Mouse (Mus musculus) forebrain, embryonic 10.5 days (tissue): ENCODE data around the gene Usp54. TPM values are rescaled to one million over a fixed set of nuclear protein-coding genes. Genes with fewer than 3 reads are reported as not detected.

Experiments used
- DNase-seq: peaks from one replicate; pipeline ENCODE4 v3.0.0-alpha.2; 2017; ENCODE audit warnings: low spot score; ENCODE audit errors: extremely low spot score
- H3K27ac ChIP-seq: fragments of 300-500 bp; sonication (generic); 2 replicates; pipeline ENCODE4 v1.5.1; 2016; ENCODE audit warnings: mild to moderate bottlenecking
- H3K27me3 ChIP-seq: fragments of 300-500 bp; sonication (generic); 2 replicates; pipeline ENCODE4 v1.6.1; 2016; ENCODE audit warnings: mild to moderate bottlenecking; ENCODE audit not compliant: poor library complexity, severe bottlenecking
- H3K36me3 ChIP-seq: fragments of 300-500 bp; sonication (generic); replicated peaks from 2 replicates; pipeline ENCODE4 v1.6.1; 2016; ENCODE audit warnings: mild to moderate bottlenecking, moderate library complexity
- H3K4me1 ChIP-seq: fragments of 300-500 bp; sonication (generic); 2 replicates; pipeline ENCODE4 v1.6.1; 2016
- H3K4me3 ChIP-seq: fragments of 300-500 bp; sonication (generic); 2 replicates; pipeline ENCODE4 v1.5.1; 2016; ENCODE audit warnings: mild to moderate bottlenecking, moderate library complexity
- H3K9me3 ChIP-seq: fragments of 300-500 bp; sonication (generic); 2 replicates; pipeline ENCODE4 v1.6.1; 2016; ENCODE audit warnings: mild to moderate bottlenecking, moderate library complexity
- WGBS: fragments of 180-500 bp; shearing (Covaris S2); methylation state at CpG from one replicate; pipeline ENCODE4 v1.1.7; 2016; 5-methylcytosine and 5-hydroxymethylcytosine counted together
- microRNA-seq: library from miRNA; unstranded; fragments of <30 nt; microRNA quantifications from one replicate; pipeline ENCODE4, GENCODE M21; 2017
- polyA plus RNA-seq: library from polyadenylated mRNA; unstranded; fragments of >200 nt; fragmentation: Nextera tagmentation; extraction: Ambion mirVana; gene quantifications from 2 replicates; pipeline ENCODE4 v1.2.1, GENCODE M21; 2016

The Usp54 gene
- polyA plus RNA-seq, 1 experiment from 2014 or later = 15.4 TPM

GRCm38 (mm10) chr14:20520179-20520578 is 120.7 kb downstream of the Usp54 start:
- WGBS = 96% methylated on average over 2 of the region's 2 CpGs
- DNase-seq = no peak
- Histone ChIP-seq H3K27ac (no peak overlapping the region), H3K4me1 (no peaks in the 10 kb centered on the region), H3K36me3 (peaks cover 83% of the 10 kb centered on the region), H3K27me3 (no peaks in the 10 kb centered on the region), H3K9me3 (no peaks in the 10 kb centered on the region), H3K4me3 (no peak overlapping the region)

- 82% methylated on average over 2 of the region's 2 CpGs for WGBS
- peaks cover 55% of the 10 kb centered on the region for H3K36me3 ChIP-seq
- no peak overlapping the region for H3K27ac ChIP-seq
- no peaks in the 10 kb centered on the region for H3K9me3 ChIP-seq
- DNase-seq = no peak
- no peaks in the 10 kb centered on the region for H3K4me1 ChIP-seq
- no peak overlapping the region for H3K4me3 ChIP-seq
- H3K27me3 ChIP-seq = no peaks in the 10 kb centered on the region
These were observed 132.4 kb downstream of the Usp54 start for GRCm38 (mm10) chr14:20508424-20508823.

DNA sequence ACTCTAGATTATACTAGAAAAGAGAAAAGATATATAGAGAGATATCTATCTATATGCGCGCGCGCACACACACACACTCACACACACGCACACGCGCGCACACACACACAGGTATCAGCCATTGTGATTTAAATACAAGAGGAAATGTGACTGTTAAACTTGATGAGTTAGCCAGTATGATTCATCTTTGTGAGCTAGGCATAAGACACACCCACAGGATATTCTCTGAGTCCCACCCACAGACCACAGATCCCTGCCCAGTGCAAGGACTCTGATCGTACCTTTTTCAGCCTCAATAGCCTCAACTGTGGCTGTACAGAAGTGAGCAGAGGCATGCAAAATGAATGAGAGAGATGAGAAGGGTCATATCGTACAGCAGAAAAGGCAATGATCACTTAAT is 137.9 kb downstream of the Usp54 start:
- 96% methylated on average over 10 of the region's 10 CpGs for WGBS
- peaks cover 56% of the 10 kb centered on the region for H3K36me3 ChIP-seq
- H3K9me3 ChIP-seq = no peaks in the 10 kb centered on the region

DNA sequence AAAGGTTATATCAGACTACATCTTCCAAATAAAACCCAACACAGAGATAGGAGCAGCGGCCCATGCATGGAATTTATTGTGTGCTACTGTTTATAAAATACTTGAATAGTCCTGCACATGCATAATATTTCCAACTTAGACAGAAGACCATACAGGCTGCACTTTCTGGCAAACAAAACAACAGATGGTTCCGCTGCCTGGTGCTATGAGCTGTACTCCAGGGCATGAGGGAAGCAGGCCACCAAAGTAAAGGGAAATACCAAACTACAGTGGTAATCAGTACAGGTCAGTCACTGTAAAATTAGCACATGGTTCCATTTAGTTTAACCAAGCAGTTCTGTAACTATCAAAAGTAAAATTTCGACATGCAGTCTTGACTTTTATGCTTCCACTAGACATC is 140.9 kb downstream of the Usp54 start:
- no peaks in the 10 kb centered on the region for H3K27me3 ChIP-seq
- H3K9me3 ChIP-seq = no peaks in the 10 kb centered on the region
- WGBS = 94% methylated on average over 3 of the region's 3 CpGs
- no peak for DNase-seq
- H3K4me3 ChIP-seq = no peak overlapping the region
- H3K4me1 ChIP-seq = no peaks in the 10 kb centered on the region
- no peak overlapping the region for H3K27ac ChIP-seq
- H3K36me3 ChIP-seq = peaks cover 70% of the 10 kb centered on the region

More for the DNA sequence above, 137.9 kb downstream of the Usp54 start:
- H3K27me3 ChIP-seq = no peaks in the 10 kb centered on the region
- H3K4me1 ChIP-seq = no peaks in the 10 kb centered on the region
- no peak for DNase-seq
- H3K4me3 ChIP-seq = no peak overlapping the region
- H3K27ac ChIP-seq = no peak overlapping the region

Small RNA genes lying within 50 kb of the gene (microRNA-seq; reads per million reads assigned to microRNA genes)
- gene Mir6946 = 2.4 reads per million

Other genes starting within 250 kb of the Usp54 start
- 78.0 and 78.5 TPM in 2 replicates for gene Mrps16, start 247.4 kb downstream of the Usp54 start, polyA plus RNA-seq
- 0.55 and 1.3 TPM in 2 replicates for gene Cfap70, start 188.8 kb downstream of the Usp54 start, polyA plus RNA-seq
- 18.7 and 18.8 TPM in 2 replicates for gene Anxa7, start 160.9 kb downstream of the Usp54 start, polyA plus RNA-seq
- gene Mss51, start 144.2 kb downstream of the Usp54 start, polyA plus RNA-seq = 1.3 TPM in 2 replicates
- gene Ppp3cb, start 94.5 kb downstream of the Usp54 start, polyA plus RNA-seq = 44.7 and 48.5 TPM in 2 replicates
- gene Myoz1, start 15.5 kb upstream of the Usp54 start, polyA plus RNA-seq = 0.12 and 0.15 TPM in 2 replicates
- 0.22 and 0.25 TPM in 2 replicates for gene Synpo2l, start 27.3 kb upstream of the Usp54 start, polyA plus RNA-seq
- gene Sec24c, start 33.2 kb upstream of the Usp54 start, polyA plus RNA-seq = 101 and 105 TPM in 2 replicates
- 15.7 and 16.0 TPM in 2 replicates for gene Fut11, start 53.9 kb upstream of the Usp54 start, polyA plus RNA-seq
- gene Chchd1, start 61.9 kb upstream of the Usp54 start, polyA plus RNA-seq = 252 and 261 TPM in 2 replicates
- gene Zswim8, start 66.5 kb upstream of the Usp54 start, polyA plus RNA-seq = 28.9 and 29.0 TPM in 2 replicates
- 23.5 and 24.3 TPM in 2 replicates for gene Ndst2, start 93.5 kb upstream of the Usp54 start, polyA plus RNA-seq
- gene Camk2g, start 153.0 kb upstream of the Usp54 start, polyA plus RNA-seq = 33.0 and 37.8 TPM in 2 replicates
- gene Plau, start 195.6 kb upstream of the Usp54 start, polyA plus RNA-seq = 0.40 and 0.59 TPM in 2 replicates